In the genomic region with DNA sequence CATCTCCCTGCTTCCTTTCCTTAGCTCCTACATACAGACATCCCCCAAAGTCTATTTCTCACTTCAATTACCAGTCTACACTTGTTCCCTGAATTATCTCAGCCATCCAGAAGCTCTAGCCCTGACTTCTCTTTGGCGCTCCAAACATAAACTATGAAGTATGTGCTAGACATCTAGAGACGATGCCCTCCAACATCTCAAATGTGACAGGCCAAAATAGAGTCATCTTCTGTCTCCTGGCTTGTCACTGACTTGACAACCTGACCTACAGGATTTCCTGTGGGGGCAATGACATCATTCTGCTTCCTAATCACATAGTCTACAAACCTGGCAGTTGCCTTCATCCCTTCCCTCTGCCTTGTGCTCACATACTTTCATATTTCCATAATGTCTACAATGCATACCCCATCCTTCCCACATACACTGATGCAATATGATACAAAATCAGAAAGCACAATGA, we compare ENCODE assay signal across 25 mouse cellular contexts.
DNase-seq lines count a peak whose midpoint lies in the region; ATAC-seq and TF ChIP-seq lines count a peak whose summit lies in the region.
"Had no signal": no experiment of that assay in that cellular context is flagged by ENCODE, and none has a peak within 500 bp of the region (broad histone marks: within the 10 kb centered on the region; RNA-seq: fewer than 3 reads in every experiment).

No protein-coding gene starts in this region.

- no peak overlapping the region for H3K4me3 ChIP-seq in hindbrain, postnatal 0 days (ENCODE audit: low read length)
- H3K4me3 ChIP-seq in forebrain, embryonic 15.5 days = no peak overlapping the region
- H3K4me3 ChIP-seq: embryonic facial prominence, embryonic 12.5 days; heart, embryonic 12.5 days; hindbrain, embryonic 10.5 days; kidney, embryonic 15.5 days; limb, embryonic 15.5 days; liver, embryonic 15.5 days; midbrain, embryonic 12.5 days; neural tube, embryonic 12.5 days had no signal

- TF ChIP-seq CTCF in hindbrain, postnatal 0 days (IDR thresholded peaks at IDR 0.05; ENCODE audit: low read depth) = no peak

- H3K27me3 ChIP-seq in splenic B cell, adult 2 months (ENCODE audit: control insufficient read depth, insufficient read depth, low read length, poor library complexity, severe bottlenecking) = no peaks in the 10 kb centered on the region
- no peaks in the 10 kb centered on the region for H3K27me3 ChIP-seq in hindbrain, postnatal 0 days (ENCODE audit: insufficient read depth, low read length)
- no peaks in the 10 kb centered on the region for H3K27me3 ChIP-seq in forebrain, embryonic 15.5 days
- H3K27me3 ChIP-seq: embryonic facial prominence, embryonic 12.5 days; heart, embryonic 12.5 days; kidney, embryonic 15.5 days; limb, embryonic 15.5 days; liver, embryonic 15.5 days; midbrain, embryonic 12.5 days; neural tube, embryonic 12.5 days had no signal

- no peaks in the 10 kb centered on the region for H3K36me3 ChIP-seq in splenic B cell, adult 2 months (ENCODE audit: control insufficient read depth, insufficient read depth, low read length, poor library complexity, severe bottlenecking)
- H3K36me3 ChIP-seq in hindbrain, postnatal 0 days (ENCODE audit: insufficient read depth, low read length) = no peaks in the 10 kb centered on the region
- no peaks in the 10 kb centered on the region for H3K36me3 ChIP-seq in forebrain, embryonic 15.5 days
- H3K36me3 ChIP-seq: embryonic facial prominence, embryonic 12.5 days; heart, embryonic 12.5 days; hindbrain, embryonic 10.5 days; kidney, embryonic 15.5 days; limb, embryonic 15.5 days; liver, embryonic 15.5 days; midbrain, embryonic 12.5 days; neural tube, embryonic 12.5 days had no signal

- no peak overlapping the region for H3K27ac ChIP-seq in hindbrain, postnatal 0 days
- H3K27ac ChIP-seq in forebrain, embryonic 15.5 days (replicated peaks) = no peak overlapping the region
- H3K27ac ChIP-seq: embryonic facial prominence, embryonic 12.5 days; hindbrain, embryonic 10.5 days; kidney, embryonic 15.5 days; limb, embryonic 15.5 days; liver, embryonic 15.5 days; midbrain, embryonic 12.5 days; neural tube, embryonic 12.5 days had no signal

- peak; percentile 83 for ATAC-seq in frontal cortex, adult (ENCODE audit: low TSS enrichment)
- ATAC-seq in inflammation-experienced regulatory T-cells, adult 6 months = peak; percentile 45
- ATAC-seq in hindbrain, postnatal 0 days = no peak
- ATAC-seq in forebrain, embryonic 15.5 days (replicated peaks) = no peak
- ATAC-seq: hindbrain, embryonic 16.5 days had no signal

- no peak overlapping the region for H3K4me2 ChIP-seq in hindbrain, postnatal 0 days (ENCODE audit: low read depth, low read length)
- H3K4me2 ChIP-seq in forebrain, embryonic 15.5 days (replicated peaks) = no peak overlapping the region
- H3K4me2 ChIP-seq: embryonic facial prominence, embryonic 12.5 days; heart, embryonic 12.5 days; kidney, embryonic 15.5 days; limb, embryonic 15.5 days; liver, embryonic 15.5 days; midbrain, embryonic 12.5 days; neural tube, embryonic 12.5 days had no signal

- 85% methylated on average over 2 of the region's 2 CpGs for WGBS in hindbrain, postnatal 0 days
- WGBS in forebrain, embryonic 15.5 days = 84% methylated on average over 2 of the region's 2 CpGs

- peaks cover 9% of the 10 kb centered on the region; the same call in 1 of the 2 replicates for H3K4me1 ChIP-seq in hindbrain, postnatal 0 days (ENCODE audit: insufficient read depth, low read length)
- peaks cover 21% of the 10 kb centered on the region for H3K4me1 ChIP-seq in forebrain, embryonic 15.5 days
- H3K4me1 ChIP-seq: liver, embryonic 15.5 days; neural tube, embryonic 12.5 days had no signal

- H3K9me3 ChIP-seq in hindbrain, postnatal 0 days (ENCODE audit: low read length) = no peaks in the 10 kb centered on the region
- no peaks in the 10 kb centered on the region for H3K9me3 ChIP-seq in forebrain, embryonic 15.5 days
- H3K9me3 ChIP-seq: embryonic facial prominence, embryonic 12.5 days; heart, embryonic 12.5 days; kidney, embryonic 15.5 days; limb, embryonic 15.5 days; liver, embryonic 15.5 days; midbrain, embryonic 12.5 days; neural tube, embryonic 12.5 days had no signal

- no peak overlapping the region for H3K9ac ChIP-seq in hindbrain, postnatal 0 days (replicated peaks; ENCODE audit: low read length)
- H3K9ac ChIP-seq in forebrain, embryonic 15.5 days (replicated peaks) = no peak overlapping the region
- H3K9ac ChIP-seq: embryonic facial prominence, embryonic 12.5 days; heart, embryonic 12.5 days; kidney, embryonic 15.5 days; limb, embryonic 15.5 days; liver, embryonic 15.5 days; midbrain, embryonic 12.5 days; neural tube, embryonic 12.5 days had no signal

- no peak for DNase-seq in frontal cortex, postnatal 36 days (ENCODE audit: low spot score in 2 of 2)
- DNase-seq in T-cell, adult 2 months (ENCODE audit: low spot score) = peak; percentile 10
- peak; percentile 11 for DNase-seq in splenic B cell, adult 2 months (ENCODE audit: low read depth, low spot score)
- no peak for DNase-seq in hindbrain, postnatal 0 days (ENCODE audit: low spot score)
- no peak for DNase-seq in urinary bladder, adult 2 months (ENCODE audit: low spot score)
- DNase-seq: adrenal gland, postnatal 36 days; cerebellum, adult 11-12 months; cerebellum, postnatal 10 days; gastrocnemius, postnatal 10 days; heart, adult 11 months; heart, postnatal 10 days; layer of hippocampus, adult 9-11 months; lung, postnatal 10 days had no signal

Comparison
In these comparisons a context has a peak if more than half of its experiments do, and no peak if none do; other contexts are left out.
1. ATAC-seq: peak in frontal cortex, adult (single experiment) and inflammation-experienced regulatory T-cells, adult 6 months (single experiment); none in hindbrain, postnatal 0 days (single experiment) and forebrain, embryonic 15.5 days (single experiment).
2. DNase-seq: peak in T-cell, adult 2 months (single experiment) and splenic B cell, adult 2 months (single experiment); none in frontal cortex, postnatal 36 days (0 of 2), hindbrain, postnatal 0 days (single experiment) and urinary bladder, adult 2 months (single experiment).